Mouse (Mus musculus): ENCODE data around the gene Tex11. TPM values are rescaled to one million over a fixed set of nuclear protein-coding genes. Genes with fewer than 3 reads are reported as not detected.

The Tex11 gene
- polyA plus RNA-seq, 1 experiment from 2014 or later: 0.05 TPM

Other genes starting within 250 kb of the Tex11 start
- 1.3 TPM in 2 replicates for gene Slc7a3, start 26.4 kb upstream of the Tex11 start, polyA plus RNA-seq (2015; fragmentation: Nextera tagmentation; extraction: Ambion mirVana)
- 52.1 and 58.3 TPM in 2 replicates for gene Snx12, start 162.9 kb upstream of the Tex11 start, polyA plus RNA-seq (2015; fragmentation: Nextera tagmentation; extraction: Ambion mirVana)
- 3.4 and 4.4 TPM in 2 replicates for gene Foxo4, start 194.9 kb upstream of the Tex11 start, polyA plus RNA-seq (2015; fragmentation: Nextera tagmentation; extraction: Ambion mirVana)
- gene Gm614, start 204.3 kb upstream of the Tex11 start, polyA plus RNA-seq (2015; fragmentation: Nextera tagmentation; extraction: Ambion mirVana): not detected in 2 replicates
- gene Il2rg, start 208.6 kb upstream of the Tex11 start, polyA plus RNA-seq (2015; fragmentation: Nextera tagmentation; extraction: Ambion mirVana): 14.2 and 15.3 TPM in 2 replicates
- not detected in 2 replicates for gene Gm20489, start 209.4 kb upstream of the Tex11 start, polyA plus RNA-seq (2015; fragmentation: Nextera tagmentation; extraction: Ambion mirVana)
- gene Med12, start 214.4 kb upstream of the Tex11 start, polyA plus RNA-seq (2015; fragmentation: Nextera tagmentation; extraction: Ambion mirVana): 33.3 and 39.3 TPM in 2 replicates
- gene Nlgn3, start 239.5 kb upstream of the Tex11 start, polyA plus RNA-seq (2015; fragmentation: Nextera tagmentation; extraction: Ambion mirVana): 11.6 and 12.8 TPM in 2 replicates